Mouse (Mus musculus) embryonic facial prominence, embryonic 11.5 days (tissue): ENCODE measurements around the gene Slc6a11. TPM values are rescaled to one million over a fixed set of nuclear protein-coding genes. Genes with fewer than 3 reads are reported as not detected.

Experiments used
- ATAC-seq: fragments of 200-750 bp; cut with Nextera tagmentation; replicated peaks from 2 replicates; pipeline ENCODE4 v1.8.0; 2017; ENCODE audit warnings: low read depth; ENCODE audit not compliant: insufficient number of reproducible peaks, low FRiP score, low TSS enrichment
- DNase-seq: peaks from one replicate; pipeline ENCODE4 v3.0.0-alpha.2; 2015; ENCODE audit warnings: low spot score
- H3K27ac ChIP-seq: fragments of 300-500 bp; sonication (generic); replicated peaks from 2 replicates; pipeline ENCODE4 v1.5.1; 2014; ENCODE audit warnings: mild to moderate bottlenecking, low read depth, low read length, control low read depth
- H3K27me3 ChIP-seq: fragments of 300-500 bp; sonication (generic); 2 replicates; pipeline ENCODE4 v1.6.1; 2014; ENCODE audit warnings: mild to moderate bottlenecking, low read length, moderate library complexity, mixed read lengths; ENCODE audit not compliant: control insufficient read depth, insufficient read depth
- H3K36me3 ChIP-seq: fragments of 300-500 bp; sonication (generic); replicated peaks from 2 replicates; pipeline ENCODE4 v1.6.1; 2014; ENCODE audit warnings: low read depth, mild to moderate bottlenecking, low read length, moderate library complexity, mixed read lengths; ENCODE audit not compliant: control insufficient read depth, insufficient read depth
- H3K4me1 ChIP-seq: fragments of 300-500 bp; sonication (generic); 2 replicates; pipeline ENCODE4 v1.6.1; 2014; ENCODE audit warnings: low read length, mixed read lengths; ENCODE audit not compliant: control insufficient read depth, insufficient read depth
- H3K4me2 ChIP-seq: fragments of 300-500 bp; sonication (generic); 2 replicates; pipeline ENCODE4 v1.6.1; 2014; ENCODE audit warnings: low read depth, mild to moderate bottlenecking, control low read depth, low read length, moderate library complexity
- H3K4me3 ChIP-seq: fragments of 300-500 bp; sonication (generic); 2 replicates; pipeline ENCODE4 v1.5.1; 2014; ENCODE audit warnings: low read depth, low read length, control low read depth
- H3K9ac ChIP-seq: fragments of 300-500 bp; sonication (generic); replicated peaks from 2 replicates; pipeline ENCODE4 v1.6.1; 2014; ENCODE audit warnings: mild to moderate bottlenecking, control low read depth, low read length
- H3K9me3 ChIP-seq: fragments of 300-500 bp; sonication (generic); replicated peaks from 2 replicates; pipeline ENCODE4 v1.6.1; 2016; ENCODE audit warnings: mild to moderate bottlenecking, low read length, inconsistent platforms, mixed read lengths; ENCODE audit not compliant: control insufficient read depth
- WGBS: fragments of 180-500 bp; shearing (Covaris S2); extraction: QIAGEN DNeasy Blood & Tissue Kit; methylation state at CpG from one replicate; pipeline ENCODE4 v1.1.7; 2014; 5-methylcytosine and 5-hydroxymethylcytosine counted together
- polyA plus RNA-seq: library from polyadenylated mRNA; unstranded; fragments of >200 nt; fragmentation: Nextera tagmentation; extraction: Ambion mirVana; gene quantifications from 2 replicates; pipeline ENCODE4 v1.2.1, GENCODE M21; 2014

Gene Slc6a11
- polyA plus RNA-seq, 1 experiment from 2014 or later: 0.14 TPM

DNA sequence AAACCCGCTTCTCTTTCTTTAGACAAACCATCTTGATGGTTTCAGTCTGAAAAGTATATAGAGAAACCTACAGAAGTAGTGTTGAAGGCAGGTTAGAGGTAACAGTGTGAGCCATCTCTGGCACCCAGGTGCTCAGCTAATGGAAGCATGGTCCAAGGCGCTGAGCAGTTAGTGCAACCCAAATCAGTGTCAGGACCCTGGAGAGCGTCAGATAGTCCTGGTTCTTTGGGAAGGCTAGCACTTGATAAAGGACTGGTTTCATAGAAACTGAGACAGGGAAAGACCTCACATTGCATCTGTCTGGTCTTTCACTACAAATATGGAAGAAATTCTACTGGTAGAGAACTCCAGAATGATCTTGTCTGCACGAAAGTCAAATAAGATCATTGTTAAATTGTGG lies 56.1 kb downstream of the Slc6a11 start:
- Histone ChIP-seq H3K27ac (no peak overlapping the region), H3K4me3 (no peak overlapping the region), H3K36me3 (no peaks in the 10 kb centered on the region), H3K4me2 (no peak overlapping the region), H3K9ac (no peak overlapping the region), H3K9me3 (no peaks in the 10 kb centered on the region), H3K27me3 (no peaks in the 10 kb centered on the region), H3K4me1 (no peaks in the 10 kb centered on the region)
- ATAC-seq: no peak
- peak; percentile 80 for DNase-seq
- 38% methylated on average over 4 of the region's 4 CpGs for WGBS

GRCm38 (mm10) chr6:114188869-114189268 lies 57.8 kb downstream of the Slc6a11 start:
- Histone ChIP-seq H3K36me3 (no peaks in the 10 kb centered on the region), H3K9ac (no peak overlapping the region), H3K4me2 (no peak overlapping the region), H3K4me1 (no peaks in the 10 kb centered on the region), H3K27ac (no peak overlapping the region), H3K27me3 (no peaks in the 10 kb centered on the region), H3K4me3 (no peak overlapping the region), H3K9me3 (no peaks in the 10 kb centered on the region)
- ATAC-seq (no peak), DNase-seq (no peak)
- WGBS: 82% methylated on average over 8 of the region's 8 CpGs

- Histone ChIP-seq H3K4me1 (no peaks in the 10 kb centered on the region), H3K9me3 (no peaks in the 10 kb centered on the region), H3K9ac (no peak overlapping the region), H3K4me2 (no peak overlapping the region), H3K4me3 (no peak overlapping the region), H3K27ac (no peak overlapping the region), H3K36me3 (no peaks in the 10 kb centered on the region), H3K27me3 (no peaks in the 10 kb centered on the region)
- no peak for ATAC-seq
- no peak for DNase-seq
Observed at GRCm38 (mm10) chr6:114195998-114196397, 65.0 kb downstream of the Slc6a11 start.

- no peaks in the 10 kb centered on the region for H3K4me1 ChIP-seq
- no peaks in the 10 kb centered on the region for H3K9me3 ChIP-seq
- H3K9ac ChIP-seq: no peak overlapping the region
- H3K27ac ChIP-seq: no peak overlapping the region
- H3K36me3 ChIP-seq: no peaks in the 10 kb centered on the region
- H3K27me3 ChIP-seq: no peaks in the 10 kb centered on the region
- no peak overlapping the region for H3K4me3 ChIP-seq
- 59% methylated on average over 9 of the region's 9 CpGs for WGBS
- DNase-seq (peak; percentile 23), ATAC-seq (no peak)
- H3K4me2 ChIP-seq: no peak overlapping the region
Observed at GRCm38 (mm10) chr6:114199200-114199845, 68.3 kb downstream of the Slc6a11 start.

DNA sequence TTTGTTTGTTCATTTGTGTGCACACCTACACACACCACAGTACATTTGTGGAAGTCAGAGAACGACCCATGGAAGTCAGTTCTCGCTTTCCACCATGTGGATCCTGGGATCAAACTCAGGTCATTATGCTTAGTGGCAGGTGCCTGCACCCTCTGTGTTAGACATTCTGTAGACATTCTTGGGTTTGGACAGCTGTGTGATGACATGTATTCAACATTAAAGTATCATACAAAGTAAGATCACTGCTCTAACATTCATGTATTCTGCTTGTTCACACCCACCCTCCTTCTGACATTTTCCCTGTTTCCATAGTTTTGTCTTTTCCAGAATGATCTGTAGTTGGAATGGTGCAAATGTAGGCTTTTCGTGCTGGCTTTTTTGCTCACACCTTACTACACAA lies 73.5 kb downstream of the Slc6a11 start:
- no peak overlapping the region for H3K4me3 ChIP-seq

GRCm38 (mm10) chr6:114208296-114208695 lies 77.3 kb downstream of the Slc6a11 start:
- no peak overlapping the region for H3K9ac ChIP-seq
- H3K4me2 ChIP-seq: no peak overlapping the region
- no peak overlapping the region for H3K4me3 ChIP-seq
- DNase-seq: no peak
- H3K27ac ChIP-seq: no peak overlapping the region
- no peaks in the 10 kb centered on the region for H3K9me3 ChIP-seq
- H3K27me3 ChIP-seq: no peaks in the 10 kb centered on the region
- WGBS: 94% methylated on average over 2 of the region's 2 CpGs
- ATAC-seq: no peak
- H3K4me1 ChIP-seq: no peaks in the 10 kb centered on the region
- no peaks in the 10 kb centered on the region for H3K36me3 ChIP-seq

More for the DNA sequence above, 73.5 kb downstream of the Slc6a11 start:
- H3K27me3 ChIP-seq: no peaks in the 10 kb centered on the region
- H3K9ac ChIP-seq: no peak overlapping the region
- H3K4me1 ChIP-seq: no peaks in the 10 kb centered on the region
- H3K27ac ChIP-seq: no peak overlapping the region
- H3K4me2 ChIP-seq: no peak overlapping the region
- no peak for ATAC-seq
- H3K9me3 ChIP-seq: no peaks in the 10 kb centered on the region
- H3K36me3 ChIP-seq: no peaks in the 10 kb centered on the region
- DNase-seq: no peak
- WGBS: 86% methylated on average over 3 of the region's 3 CpGs

GRCm38 (mm10) chr6:114214393-114214792 lies 83.4 kb downstream of the Slc6a11 start:
- Histone ChIP-seq H3K4me1 (no peaks in the 10 kb centered on the region), H3K27ac (no peak overlapping the region), H3K9me3 (no peaks in the 10 kb centered on the region), H3K4me3 (no peak overlapping the region), H3K27me3 (no peaks in the 10 kb centered on the region), H3K36me3 (no peaks in the 10 kb centered on the region), H3K9ac (no peak overlapping the region), H3K4me2 (no peak overlapping the region)
- ATAC-seq: no peak
- DNase-seq: no peak
- 83% methylated on average over 4 of the region's 4 CpGs for WGBS

- H3K4me3 ChIP-seq: no peak overlapping the region
- ATAC-seq (no peak), DNase-seq (no peak)
- no peak overlapping the region for H3K9ac ChIP-seq
- H3K36me3 ChIP-seq: no peaks in the 10 kb centered on the region
- no peaks in the 10 kb centered on the region for H3K4me1 ChIP-seq
- H3K4me2 ChIP-seq: no peak overlapping the region
- H3K27ac ChIP-seq: no peak overlapping the region
- 58% methylated on average over 13 of the region's 13 CpGs for WGBS
- H3K27me3 ChIP-seq: no peaks in the 10 kb centered on the region
- H3K9me3 ChIP-seq: no peaks in the 10 kb centered on the region
Observed at GRCm38 (mm10) chr6:114216741-114217414, 85.8 kb downstream of the Slc6a11 start.
